ENCODE assay signal across 8 mouse cellular contexts in genomic region chr19:37551040-37551566, GRCm38 (mm10). TPM values are rescaled to one million over a fixed set of nuclear protein-coding genes. Genes with fewer than 3 reads are reported as not detected.
DNase-seq lines count a peak whose midpoint lies in the region; ATAC-seq and TF ChIP-seq lines count a peak whose summit lies in the region.

No protein-coding gene starts in this region.

- no peak for DNase-seq in lung, embryonic 14.5 days
- DNase-seq in lung, postnatal 25 days (ENCODE audit: low spot score) = no peak
- DNase-seq in limb, embryonic 10.5 days (ENCODE audit: low spot score) = no peak
- DNase-seq in left cerebral cortex, postnatal 4 days = no peak
- no peak for DNase-seq in layer of hippocampus, postnatal 25 days (ENCODE audit: extremely low spot score in 1 of 2, low spot score in 1 of 2)

- H3K4me1 ChIP-seq in lung, embryonic 14.5 days (ENCODE audit: insufficient read depth) = no peaks in the 10 kb centered on the region
- H3K4me1 ChIP-seq in embryonic fibroblast, embryonic 13.5 days (ENCODE audit: control insufficient read depth, insufficient read depth, low read length) = no peaks in the 10 kb centered on the region
- peaks cover 17% of the 10 kb centered on the region for H3K4me1 ChIP-seq in limb, embryonic 10.5 days
- H3K4me1 ChIP-seq in olfactory bulb, adult 2 months (ENCODE audit: control insufficient read depth, insufficient read depth, low read length) = peaks cover 3% of the 10 kb centered on the region

- H3K36me3 ChIP-seq in lung, embryonic 14.5 days (ENCODE audit: insufficient read depth) = no peaks in the 10 kb centered on the region
- H3K36me3 ChIP-seq in limb, embryonic 10.5 days = no peaks in the 10 kb centered on the region

- peak overlapping the region; percentile 94 for H3K4me2 ChIP-seq in lung, embryonic 14.5 days

- no peaks in the 10 kb centered on the region for H3K9me3 ChIP-seq in lung, embryonic 14.5 days (ENCODE audit: low read depth, low read length)
- no peaks in the 10 kb centered on the region for H3K9me3 ChIP-seq in limb, embryonic 10.5 days (replicated peaks)

- intact Hi-C loops in left cerebral cortex, postnatal 4 days (cut with DNase I) = no loop called here

- no peak for TF ChIP-seq POLR2A in embryonic fibroblast, embryonic 13.5 days (IDR thresholded peaks at IDR 0.05; ENCODE audit: low read depth, low read length)
- TF ChIP-seq POLR2A in olfactory bulb, adult 2 months (IDR thresholded peaks at IDR 0.05; ENCODE audit: insufficient read depth, low read depth, low read length) = no peak

- H3K4me3 ChIP-seq in lung, embryonic 14.5 days (ENCODE audit: low read depth, low read length) = peak overlapping the region; percentile 79
- H3K4me3 ChIP-seq in embryonic fibroblast, embryonic 13.5 days (ENCODE audit: insufficient read depth, low read length) = peak overlapping the region; percentile 63
- H3K4me3 ChIP-seq in limb, embryonic 10.5 days = peak overlapping the region; percentile 90
- H3K4me3 ChIP-seq in olfactory bulb, adult 2 months (ENCODE audit: insufficient read depth, low read depth, low read length) = peak overlapping the region; percentile 97

- no peak overlapping the region for H3K27ac ChIP-seq in lung, embryonic 14.5 days (ENCODE audit: low read depth)
- no peak overlapping the region for H3K27ac ChIP-seq in embryonic fibroblast, embryonic 13.5 days (ENCODE audit: insufficient read depth, low read length)
- H3K27ac ChIP-seq in limb, embryonic 10.5 days = no peak overlapping the region
- H3K27ac ChIP-seq in olfactory bulb, adult 2 months (ENCODE audit: insufficient read depth, low read depth, low read length) = peak overlapping the region; percentile 87

- H3K27me3 ChIP-seq in lung, embryonic 14.5 days (ENCODE audit: insufficient read depth, low read length) = no peaks in the 10 kb centered on the region; the same call in 1 of the 2 replicates
- peaks cover 18% of the 10 kb centered on the region for H3K27me3 ChIP-seq in limb, embryonic 10.5 days (ENCODE audit: low read depth, poor library complexity, severe bottlenecking)

- peak overlapping the region; percentile 67 for H3K9ac ChIP-seq in lung, embryonic 14.5 days

- no peak for TF ChIP-seq CTCF in lung, embryonic 14.5 days (IDR thresholded peaks at IDR 0.05; ENCODE audit: low read depth)
- no peak for TF ChIP-seq CTCF in embryonic fibroblast, embryonic 13.5 days (IDR thresholded peaks at IDR 0.05; ENCODE audit: borderline replicate concordance, insufficient read depth, low read length)
- TF ChIP-seq CTCF in olfactory bulb, adult 2 months (IDR thresholded peaks at IDR 0.05; ENCODE audit: insufficient read depth, low read depth, low read length) = no peak

- WGBS in lung, embryonic 14.5 days = 17% methylated on average over 8 of the region's 8 CpGs
- 23% methylated on average over 8 of the region's 8 CpGs for WGBS in limb, embryonic 10.5 days
- WGBS in olfactory bulb, adult 2 months = 11% methylated on average over 8 of the region's 8 CpGs

- no peak for ATAC-seq in lung, embryonic 14.5 days (ENCODE audit: insufficient read depth)
- ATAC-seq in megakaryocyte progenitor cell, adult 5-6 weeks (replicated peaks; ENCODE audit: poor library complexity) = no peak

RNA-seq across cellular contexts. Expression of gene Exoc6, which starts 0.9 kb away (rescaled TPM):
- 11.6 and 13.2 TPM in 2 replicates for polyA plus RNA-seq in lung, embryonic 14.5 days (2014; fragmentation: Nextera tagmentation; extraction: Ambion mirVana)
- polyA plus RNA-seq in embryonic fibroblast, embryonic 13.5 days (2011; ENCODE audit: insufficient read length, low read depth, missing spikeins) = 2.5 and 3.2 TPM in 2 replicates
- polyA plus RNA-seq in limb, embryonic 10.5 days (2016; fragmentation: Nextera tagmentation; extraction: Ambion mirVana) = 7.2 and 7.3 TPM in 2 replicates
- polyA plus RNA-seq in olfactory bulb, adult 2 months (2012; ENCODE audit: insufficient read depth, insufficient read length, low replicate concordance, missing spikeins) = not detected in 2 replicates
- 10 to 100 TPM; 54.5 to 55.5 TPM for total RNA-seq in left cerebral cortex, postnatal 4 days (2021)
- total RNA-seq in layer of hippocampus, postnatal 25 days (2021) = 10 to 100 TPM; 50.8 to 52.3 TPM
- total RNA-seq in megakaryocyte progenitor cell, adult 5-6 weeks (2015) = 57.3 and 63.3 TPM in 2 replicates
- total RNA-seq in megakaryocyte progenitor cell, adult 5-6 weeks (2017) = 75.7 and 84.5 TPM in 2 replicates
